Mouse (Mus musculus) testis, postnatal 14 days (tissue): ENCODE measurements around the gene Sphk2.
A peak's percentile ranks its signal among the peaks of the same experiment; 100 is the strongest.

Experiments
- DNase-seq: peaks from one replicate; pipeline ENCODE4 v3.0.0; 2021; ENCODE audit warnings: low spot score

The Sphk2 gene

DNA sequence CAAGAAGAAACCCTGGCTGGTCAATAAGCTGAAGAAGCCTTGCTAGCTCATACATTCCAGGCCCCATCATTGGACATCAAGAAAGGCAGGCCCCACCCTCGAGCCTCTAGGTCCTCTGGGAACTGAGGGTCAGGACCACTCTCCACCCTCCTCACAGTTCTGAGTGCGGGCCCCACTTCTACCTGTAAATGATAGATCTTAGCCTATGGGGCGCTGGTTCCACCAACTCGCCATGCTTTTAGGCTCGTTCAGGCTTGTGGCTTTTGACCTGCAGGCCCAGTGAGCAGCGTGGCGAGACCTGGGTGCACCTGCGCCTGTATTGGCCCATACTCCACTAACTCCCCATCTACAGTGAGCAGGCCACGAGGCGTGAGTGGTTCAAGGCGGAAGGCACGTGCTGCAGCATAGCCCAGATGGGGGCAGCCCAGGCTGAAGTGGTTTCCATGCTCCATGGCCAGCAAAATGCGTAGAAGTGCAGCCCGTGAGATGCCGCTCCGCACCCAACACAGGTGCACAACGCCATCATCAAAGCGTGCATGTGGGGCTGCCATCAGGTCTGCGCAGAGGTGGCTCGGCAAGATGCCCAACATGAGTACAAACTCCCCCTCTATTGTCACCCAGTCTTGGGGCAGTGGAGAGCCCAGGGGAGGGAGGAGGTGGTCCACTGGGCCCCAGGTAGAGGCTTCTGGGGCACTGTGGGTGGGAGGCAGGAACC, 7.2 kb downstream of the Sphk2 start:
- no peak for DNase-seq

DNA sequence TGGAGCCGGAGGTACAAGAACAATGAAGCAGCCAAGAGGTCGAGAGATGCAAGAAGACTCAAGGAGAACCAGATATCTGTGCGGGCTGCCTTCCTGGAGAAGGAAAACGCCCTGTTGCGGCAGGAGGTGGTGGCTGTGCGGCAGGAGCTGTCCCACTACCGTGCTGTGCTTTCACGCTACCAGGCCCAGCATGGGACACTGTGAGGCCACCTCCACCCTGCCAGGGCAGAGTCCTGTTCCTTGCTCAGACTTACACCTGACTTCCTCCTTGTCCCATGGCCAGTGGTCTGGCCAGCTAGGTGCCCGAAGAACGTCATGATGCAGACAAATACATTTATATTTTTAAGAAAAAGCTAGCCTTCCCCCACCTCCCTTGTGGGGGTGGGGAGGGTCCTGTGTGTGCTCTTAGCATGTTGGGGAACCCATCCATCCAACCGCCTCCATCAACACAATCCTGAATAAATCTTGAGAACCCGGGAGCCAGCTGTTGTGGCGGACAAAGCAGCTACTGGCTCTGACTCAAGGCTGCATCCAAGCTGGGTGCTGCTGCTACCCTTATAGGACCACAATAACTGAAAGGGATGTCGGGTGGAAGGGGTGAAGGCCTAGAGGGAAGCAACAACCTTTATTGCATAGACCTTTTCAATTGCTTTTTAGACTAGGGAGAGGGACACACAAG, 8.0 kb downstream of the Sphk2 start:
- no peak for DNase-seq

DNA sequence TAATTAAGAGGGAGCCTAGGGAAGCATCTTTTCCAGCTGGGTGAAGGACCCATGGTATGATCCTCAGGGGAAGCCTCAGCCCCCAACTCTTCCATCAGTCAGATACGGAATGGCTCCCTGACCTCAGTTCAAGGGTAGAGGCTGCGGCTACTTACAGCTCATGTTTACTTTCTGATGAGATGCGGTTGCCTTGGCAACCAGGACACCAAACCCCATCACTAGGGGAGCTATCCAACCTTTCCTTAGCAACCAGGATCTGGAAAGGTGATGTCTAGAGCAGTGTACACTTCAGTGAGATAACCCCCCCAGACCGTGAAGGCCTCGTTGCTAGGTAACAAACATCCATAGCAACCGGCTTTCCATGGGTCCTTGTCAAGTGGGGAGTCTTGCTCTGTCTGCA, 8.8 kb downstream of the Sphk2 start:
- no peak for DNase-seq

GRCm38 (mm10) chr7:45708221-45708761, 9.5 kb downstream of the Sphk2 start:
- no peak for DNase-seq

DNA sequence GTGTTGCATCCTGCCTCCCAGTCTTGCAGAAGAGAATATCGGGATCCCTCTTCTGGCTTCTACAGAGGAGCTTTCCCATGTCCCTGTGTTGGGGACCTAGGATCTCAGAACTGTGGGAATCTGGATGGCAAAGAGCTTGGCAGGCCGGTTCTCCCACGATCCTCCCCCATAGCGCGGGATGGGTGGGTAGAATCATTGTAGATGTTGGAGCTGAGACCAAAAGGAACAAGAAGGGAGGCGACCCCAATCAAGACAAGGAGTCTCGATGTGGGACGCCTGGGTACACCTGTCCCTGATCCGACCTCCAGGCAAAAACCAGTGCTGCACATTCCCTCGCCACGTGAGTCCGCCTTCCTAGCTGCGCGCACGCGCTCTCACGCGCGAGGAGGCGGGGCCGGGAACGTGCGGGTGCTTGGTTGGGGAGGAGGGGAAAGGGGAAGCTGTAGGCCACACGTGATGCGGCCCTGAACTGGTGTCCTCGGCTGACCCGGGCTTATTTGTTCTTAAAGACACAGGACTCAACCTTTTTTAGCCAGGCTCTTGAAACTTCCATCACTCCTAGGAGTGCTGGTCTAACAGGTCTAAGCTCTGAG, 10.3 kb downstream of the Sphk2 start:
- DNase-seq = peak; percentile 93

- DNase-seq = peak; percentile 89
Measured at GRCm38 (mm10) chr7:45706721-45707241, 11.0 kb downstream of the Sphk2 start.

DNA sequence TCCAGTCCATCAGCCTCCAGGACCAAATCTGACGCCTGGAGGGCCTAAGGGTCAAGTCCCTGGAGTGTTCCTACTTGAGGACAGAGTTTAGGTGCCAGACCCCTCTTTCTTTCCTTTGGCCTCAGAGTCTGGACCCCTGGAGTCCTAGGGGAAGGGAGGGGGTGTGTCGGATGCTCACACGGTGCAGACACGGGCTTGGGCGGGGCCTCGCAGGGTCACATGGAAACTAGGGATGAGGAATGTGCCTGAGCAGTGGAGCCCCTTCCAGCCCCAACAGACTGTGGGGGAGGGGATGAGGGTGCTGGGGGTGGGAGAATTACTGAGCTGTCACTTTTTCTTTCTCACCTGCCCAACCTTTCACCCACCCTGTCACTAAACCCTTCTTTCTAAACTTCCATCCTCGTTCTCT, 11.9 kb downstream of the Sphk2 start:
- peak; percentile 87 for DNase-seq

GRCm38 (mm10) chr7:45705443-45705864, 12.3 kb downstream of the Sphk2 start:
- DNase-seq = peak; percentile 60

DNA sequence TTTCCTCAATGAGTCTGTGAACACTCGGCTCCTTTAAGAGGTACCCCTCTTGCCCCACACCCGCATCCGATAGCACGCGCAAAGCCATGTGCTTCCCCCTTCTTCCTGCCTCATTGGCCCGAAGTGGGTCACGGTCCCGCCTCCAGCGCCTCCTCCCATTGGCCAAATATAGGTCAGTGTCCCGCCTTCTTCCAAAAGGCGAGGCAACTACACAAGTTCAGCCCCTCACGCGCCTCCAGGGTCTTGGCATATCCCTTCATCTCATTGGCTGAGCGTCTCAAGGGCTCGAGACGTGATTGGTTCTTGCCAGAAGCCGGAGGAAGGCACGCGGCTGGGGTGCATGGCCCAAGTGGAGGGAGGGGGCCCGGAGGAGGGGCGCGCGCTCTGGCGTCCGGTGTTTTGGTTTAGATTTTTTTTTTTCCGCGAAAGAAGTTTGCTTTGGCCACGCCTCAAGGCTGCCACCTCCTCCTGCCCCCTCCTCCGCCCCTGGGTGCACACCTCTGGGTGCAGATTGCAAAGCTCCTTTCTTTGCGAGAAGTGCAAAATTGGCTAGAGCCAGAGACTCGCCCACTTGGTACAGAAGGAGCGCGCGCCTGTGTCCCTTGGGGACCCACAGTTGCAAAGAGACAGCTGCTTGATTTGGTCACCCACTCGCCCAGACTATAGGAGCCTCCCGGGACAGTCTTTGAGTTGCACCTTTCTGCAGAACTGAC, 12.9 kb downstream of the Sphk2 start, which contains the start of gene Dbp:
Gene Dbp, plus strand, starts transcription at position 359 of the 713 bp plus-strand sequence.
- peak; percentile 99 for DNase-seq

GRCm38 (mm10) chr7:45704046-45704559, 13.7 kb downstream of the Sphk2 start:
- DNase-seq = peak; percentile 66

DNA sequence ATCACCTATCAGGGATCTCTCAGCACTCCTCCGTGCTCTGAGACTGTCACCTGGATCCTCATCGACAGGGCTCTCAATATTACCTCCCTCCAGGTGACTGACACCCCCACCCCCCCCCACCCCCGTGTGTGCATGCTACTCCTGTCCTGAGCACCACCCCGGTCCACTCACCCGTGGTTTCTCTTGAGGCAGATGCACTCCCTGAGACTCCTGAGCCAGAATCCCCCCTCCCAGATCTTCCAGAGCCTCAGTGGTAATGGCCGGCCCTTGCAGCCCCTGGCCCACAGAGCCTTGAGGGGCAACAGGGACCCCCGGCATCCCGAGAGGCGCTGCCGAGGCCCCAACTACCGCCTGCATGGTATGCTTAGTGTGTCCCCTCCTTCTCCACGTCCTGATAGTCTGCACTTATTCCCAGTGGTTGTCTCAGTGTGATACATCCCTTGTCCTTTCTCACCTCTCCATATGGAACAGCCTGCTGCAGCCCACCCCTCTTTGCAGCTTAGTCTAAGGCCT, 14.2 kb downstream of the Sphk2 start:
- peak; percentile 22 for DNase-seq

DNA sequence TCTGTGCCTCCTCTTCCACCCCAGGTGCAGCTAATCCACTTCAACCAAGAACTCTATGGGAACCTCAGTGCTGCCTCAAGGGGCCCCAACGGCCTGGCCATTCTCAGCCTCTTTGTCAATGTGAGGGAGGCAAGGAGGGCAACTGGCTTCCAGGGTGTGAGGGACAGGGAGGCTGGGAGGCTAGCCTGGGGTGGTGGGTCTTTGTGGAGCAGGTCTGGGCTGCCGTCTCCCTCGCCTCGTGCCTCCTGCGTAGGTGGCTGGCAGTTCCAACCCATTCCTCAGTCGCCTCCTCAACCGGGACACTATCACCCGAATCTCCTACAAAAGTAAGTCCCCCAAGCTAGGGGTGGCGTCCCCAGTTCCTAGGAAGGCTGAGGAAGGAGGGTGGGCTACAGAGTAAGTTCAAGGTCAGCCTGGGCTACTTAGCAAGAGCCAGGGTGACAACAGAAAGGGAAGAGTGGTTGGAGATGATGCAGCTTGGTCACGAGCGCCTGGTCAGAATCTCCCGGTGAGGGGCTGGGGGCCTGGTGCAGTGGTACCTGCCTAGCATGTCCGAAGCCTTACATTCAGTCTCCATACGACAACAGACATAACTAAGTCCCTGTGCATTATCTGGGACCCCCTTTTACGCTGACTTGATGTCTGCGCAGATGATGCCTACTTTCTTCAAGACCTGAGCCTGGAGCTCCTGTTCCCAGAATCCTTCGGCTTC, 14.8 kb downstream of the Sphk2 start:
- DNase-seq = no peak

GRCm38 (mm10) chr7:45702316-45702715, 15.5 kb downstream of the Sphk2 start:
- no peak for DNase-seq

GRCm38 (mm10) chr7:45701607-45702006, 16.2 kb downstream of the Sphk2 start:
- DNase-seq = peak; percentile 23

- DNase-seq = peak; percentile 41
Measured at GRCm38 (mm10) chr7:45701072-45701471, 16.7 kb downstream of the Sphk2 start.

DNA sequence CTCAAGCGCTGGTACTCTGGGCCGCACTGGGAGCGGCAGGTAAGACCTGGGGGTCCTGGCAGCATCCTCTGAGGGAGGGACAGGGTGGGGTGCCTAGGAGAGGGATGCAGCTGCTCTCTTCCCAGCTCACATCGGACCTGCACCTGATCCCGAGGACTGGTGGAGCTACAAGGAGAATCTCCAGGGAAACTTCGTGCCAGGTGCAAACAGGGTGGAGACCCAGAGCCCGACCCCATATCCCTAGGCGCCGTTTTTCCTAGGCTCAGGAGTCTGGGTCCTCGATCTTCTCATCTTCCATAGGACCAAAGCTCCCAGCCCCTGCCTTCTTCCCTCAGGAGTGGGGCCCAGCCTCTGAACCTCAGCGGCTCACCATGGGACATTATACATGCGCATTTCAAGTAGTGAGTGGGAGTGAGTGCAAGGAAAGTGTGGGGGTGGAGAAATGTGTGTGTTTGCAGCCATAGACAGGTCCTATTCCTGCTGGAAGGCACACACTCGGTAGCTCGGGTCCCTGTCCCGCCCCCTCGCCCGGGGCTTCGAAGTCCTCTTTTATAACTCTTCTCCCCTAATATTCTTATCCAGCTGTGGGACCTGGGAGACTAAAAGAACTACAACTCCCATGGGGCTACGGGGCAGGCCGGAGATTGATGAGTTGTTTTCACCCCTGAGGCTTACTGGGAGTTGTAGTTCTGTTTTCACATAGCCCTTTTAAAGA, 17.3 kb downstream of the Sphk2 start:
- peak; percentile 82 for DNase-seq

DNA sequence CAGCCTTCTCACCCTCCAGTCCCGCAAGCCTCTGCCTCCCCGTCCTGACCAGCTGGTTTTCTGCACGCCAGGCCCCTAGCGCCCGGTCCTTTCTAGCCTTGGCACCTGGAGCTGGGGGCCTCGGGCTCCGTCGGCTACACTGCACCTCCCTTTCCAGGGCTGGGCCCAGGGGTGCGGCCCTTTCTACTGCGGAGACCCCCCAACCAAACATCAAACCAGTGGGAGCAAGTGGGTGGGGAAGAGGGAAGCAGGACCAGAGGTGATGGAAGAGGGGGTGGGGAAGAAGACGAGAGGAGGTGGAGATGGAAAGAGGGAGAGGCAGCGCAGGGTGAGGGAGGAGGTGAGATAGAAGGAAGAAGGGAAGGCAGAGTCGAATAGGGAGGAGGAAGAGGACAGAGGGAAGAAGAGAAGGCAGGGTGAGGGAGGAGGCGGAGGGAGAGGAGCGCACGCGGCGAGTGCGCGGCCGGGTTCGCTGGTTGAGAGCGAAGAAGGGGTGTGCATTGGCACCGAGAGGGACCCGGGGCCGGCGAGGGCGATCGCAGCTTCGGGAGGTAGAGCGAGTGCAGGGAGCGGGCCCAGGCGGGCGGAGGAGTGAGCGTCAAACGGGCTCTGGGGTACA, 18.2 kb downstream of the Sphk2 start, which contains the start of gene Car11:
Gene Car11, plus strand, starts transcription at position 321 of the 619 bp plus-strand sequence.
- DNase-seq = peak; percentile 26

DNA sequence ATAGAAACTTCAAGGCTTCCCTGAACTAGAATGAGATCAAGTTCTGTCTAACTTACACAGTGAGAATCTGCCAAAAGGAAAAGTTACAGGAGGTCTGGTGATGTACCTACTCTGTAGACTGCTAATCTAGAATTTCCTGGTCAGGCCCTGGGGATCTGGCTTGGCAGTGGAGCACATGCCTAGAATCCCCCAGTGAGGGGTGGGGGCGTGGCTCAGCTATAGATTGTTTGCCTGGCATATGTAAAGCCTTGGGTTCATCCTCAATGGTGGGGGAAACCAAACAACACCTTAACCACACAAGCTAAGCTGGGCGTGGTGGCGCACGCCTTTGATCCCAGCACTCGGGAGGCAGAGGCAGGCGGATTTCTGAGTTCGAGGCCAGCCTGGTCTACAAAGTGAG, 19.9 kb downstream of the Sphk2 start:
- no peak for DNase-seq

- DNase-seq = no peak
Measured at GRCm38 (mm10) chr7:45695098-45695497, 22.7 kb downstream of the Sphk2 start.
